ENCODE assay signal across 8 mouse cellular contexts in the genomic region with DNA sequence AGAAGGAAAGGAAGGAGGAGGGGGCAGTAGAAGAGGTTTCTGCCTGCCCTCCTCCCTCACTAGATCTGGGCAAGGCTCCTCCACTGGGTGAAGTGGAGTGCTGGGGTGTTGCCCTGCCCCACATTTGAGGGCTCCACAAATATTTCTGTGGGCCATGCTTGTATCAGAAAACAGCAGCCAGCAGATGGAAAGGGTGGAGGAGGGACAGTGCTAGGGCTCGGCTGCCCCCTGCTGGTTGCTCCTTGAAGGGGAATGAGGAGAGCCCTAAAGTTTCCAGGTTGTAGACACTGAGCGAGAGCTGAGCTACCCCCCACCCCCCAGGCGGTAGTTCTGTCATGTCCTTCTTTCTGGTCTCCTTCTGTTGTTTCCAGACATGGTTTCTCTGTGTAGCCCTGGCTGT. TPM values are rescaled to one million over a fixed set of nuclear protein-coding genes. Genes with fewer than 3 reads are reported as not detected.
DNase-seq lines count a peak whose midpoint lies in the region; ATAC-seq lines count a peak whose summit lies in the region.

No protein-coding gene starts in this region.

- H3K27ac ChIP-seq in intestine, embryonic 15.5 days, result no peak overlapping the region
- H3K27ac ChIP-seq in limb, embryonic 11.5 days (replicated peaks; ENCODE audit: low read depth, low read length), result no peak overlapping the region
- H3K27ac ChIP-seq in midbrain, embryonic 15.5 days, result peak overlapping the region; percentile 91

- no peak overlapping the region for H3K9ac ChIP-seq in intestine, embryonic 15.5 days
- H3K9ac ChIP-seq in limb, embryonic 11.5 days (ENCODE audit: low read length), result no peak overlapping the region
- no peak overlapping the region for H3K9ac ChIP-seq in midbrain, embryonic 15.5 days

- WGBS in intestine, embryonic 15.5 days, result 19% methylated on average over 3 of the region's 3 CpGs
- 27% methylated on average over 3 of the region's 3 CpGs for WGBS in limb, embryonic 11.5 days
- 27% methylated on average over 3 of the region's 3 CpGs for WGBS in midbrain, embryonic 15.5 days

- peak; percentile 80 to 81 for DNase-seq in left cerebral cortex, adult 18-20 months (ENCODE audit: low spot score in 2 of 2)
- no peak for DNase-seq in left cerebral cortex, adult 11 months (ENCODE audit: low spot score)
- DNase-seq in cerebellum, adult 9-10 months, result peak; percentile 26
- DNase-seq in gastrocnemius, adult 18-20 months (ENCODE audit: low spot score), result peak; percentile 45
- DNase-seq in limb, embryonic 11.5 days (ENCODE audit: low spot score), result peak; percentile 86
- DNase-seq in spleen, postnatal 14 days (ENCODE audit: low spot score in 2 of 2), result peak; percentile 62 to 72

- H3K27me3 ChIP-seq in intestine, embryonic 15.5 days (replicated peaks), result no peaks in the 10 kb centered on the region
- no peaks in the 10 kb centered on the region for H3K27me3 ChIP-seq in limb, embryonic 11.5 days (ENCODE audit: control insufficient read depth, insufficient read depth, low read length)
- no peaks in the 10 kb centered on the region for H3K27me3 ChIP-seq in midbrain, embryonic 15.5 days (replicated peaks)

- H3K4me3 ChIP-seq in intestine, embryonic 15.5 days (replicated peaks), result no peak overlapping the region
- no peak overlapping the region for H3K4me3 ChIP-seq in limb, embryonic 11.5 days (ENCODE audit: low read depth, low read length)
- no peak overlapping the region for H3K4me3 ChIP-seq in midbrain, embryonic 15.5 days

- H3K4me2 ChIP-seq in intestine, embryonic 15.5 days (replicated peaks), result no peak overlapping the region
- H3K4me2 ChIP-seq in limb, embryonic 11.5 days (ENCODE audit: low read depth, severe bottlenecking), result no peak overlapping the region
- no peak overlapping the region for H3K4me2 ChIP-seq in midbrain, embryonic 15.5 days

- peaks cover 13% of the 10 kb centered on the region for H3K4me1 ChIP-seq in intestine, embryonic 15.5 days (replicated peaks)
- peaks cover 6% of the 10 kb centered on the region for H3K4me1 ChIP-seq in limb, embryonic 11.5 days (ENCODE audit: control insufficient read depth, insufficient read depth, low read length)
- peaks cover 16% of the 10 kb centered on the region for H3K4me1 ChIP-seq in midbrain, embryonic 15.5 days

- H3K36me3 ChIP-seq in intestine, embryonic 15.5 days, result no peaks in the 10 kb centered on the region
- no peaks in the 10 kb centered on the region for H3K36me3 ChIP-seq in limb, embryonic 11.5 days (ENCODE audit: control insufficient read depth, insufficient read depth, low read length)
- no peaks in the 10 kb centered on the region for H3K36me3 ChIP-seq in midbrain, embryonic 15.5 days (replicated peaks)

- H3K9me3 ChIP-seq in intestine, embryonic 15.5 days, result no peaks in the 10 kb centered on the region
- no peaks in the 10 kb centered on the region for H3K9me3 ChIP-seq in limb, embryonic 11.5 days (ENCODE audit: control insufficient read depth, low read length)
- H3K9me3 ChIP-seq in midbrain, embryonic 15.5 days, result no peaks in the 10 kb centered on the region

- peak; percentile 18; the same call in 1 of the 2 replicates for ATAC-seq in intestine, embryonic 15.5 days
- ATAC-seq in limb, embryonic 11.5 days (ENCODE audit: insufficient number of reproducible peaks, low FRiP score, low TSS enrichment, low read depth), result no peak; the same call in 1 of the 2 replicates
- ATAC-seq in midbrain, embryonic 15.5 days (replicated peaks), result 0 out of 2 replicates have a peak, but pooled peaks have one; percentile 16

RNA-seq across cellular contexts. Expression of a gene that starts 26.9 kb away (rescaled TPM):
- total RNA-seq in left cerebral cortex, adult 18-20 months (2021), result 1 to 10 TPM; 2.6 to 2.7 TPM
- total RNA-seq in gastrocnemius, adult 18-20 months (2021), result under 1 TPM; 0.53 to 0.93 TPM
- 4.1 and 4.2 TPM in 2 replicates for polyA plus RNA-seq in intestine, embryonic 15.5 days (2015; fragmentation: Nextera tagmentation; extraction: Ambion mirVana)
- polyA plus RNA-seq in limb, embryonic 11.5 days (2014; fragmentation: Nextera tagmentation; extraction: Ambion mirVana), result 2.8 and 3.3 TPM in 2 replicates
- 0.90 and 1.5 TPM in 2 replicates for polyA plus RNA-seq in midbrain, embryonic 15.5 days (2015; fragmentation: Nextera tagmentation; extraction: Ambion mirVana)
